Mouse (Mus musculus) yolk sac, embryonic 10.5 days (tissue): ENCODE measurements at regions not wholly inside any gene's neighbourhood (a gene's known extent, or its start where the extent isn't known, plus 50 kb on each side); places are given as distances from the start of the nearest gene placed in this dataset.

Experiments used
- DNase-seq: peaks from one replicate; pipeline ENCODE4 v3.0.0-alpha.2; 2017; ENCODE audit warnings: low spot score

- no peak for DNase-seq
Observed at GRCm38 (mm10) chr16:75304743-75305142, 281.1 kb downstream of the Lipi start.

- no peak for DNase-seq
Observed at GRCm38 (mm10) chr16:75297416-75297815, 288.4 kb downstream of the Lipi start.

GRCm38 (mm10) chr16:75292736-75293428 lies 293.0 kb downstream of the Lipi start:
- peak; percentile 1 for DNase-seq

GRCm38 (mm10) chr16:75291194-75291593 lies 294.7 kb downstream of the Lipi start:
- DNase-seq, result no peak

GRCm38 (mm10) chr16:75287150-75287549 lies 298.7 kb downstream of the Lipi start:
- no peak for DNase-seq

- DNase-seq, result no peak
Observed at GRCm38 (mm10) chr16:75285811-75286210, 300.1 kb downstream of the Lipi start.

- DNase-seq, result no peak
Observed at GRCm38 (mm10) chr16:75263903-75264302, 322.0 kb downstream of the Lipi start.

GRCm38 (mm10) chr16:75254981-75255380 lies 330.9 kb downstream of the Lipi start:
- DNase-seq, result no peak

- DNase-seq, result no peak
Observed at GRCm38 (mm10) chr16:75249170-75249569, 336.7 kb downstream of the Lipi start.

- DNase-seq, result no peak
Observed at GRCm38 (mm10) chr16:75240383-75240782, 345.5 kb downstream of the Lipi start.

GRCm38 (mm10) chr16:75232133-75232532 lies 353.7 kb downstream of the Lipi start:
- no peak for DNase-seq

- DNase-seq, result no peak
Observed at GRCm38 (mm10) chr16:75193404-75193803, 392.5 kb downstream of the Lipi start.

GRCm38 (mm10) chr16:75190316-75190715 lies 395.5 kb downstream of the Lipi start:
- no peak for DNase-seq

- no peak for DNase-seq
Observed at GRCm38 (mm10) chr16:75166040-75166439, 419.8 kb downstream of the Lipi start.

GRCm38 (mm10) chr16:75164969-75165726 lies 420.7 kb downstream of the Lipi start:
- peak; percentile 46 for DNase-seq

GRCm38 (mm10) chr16:75159740-75160139 lies 426.1 kb downstream of the Lipi start:
- no peak for DNase-seq

- no peak for DNase-seq
Observed at GRCm38 (mm10) chr16:75155441-75156038, 430.3 kb downstream of the Lipi start.
